Mouse (Mus musculus): ENCODE data around the gene Mtch1.
"Not testable (repeated sequence)": the region's sequence is repeated elsewhere in the genome, so short reads cannot be mapped to it uniquely, and the experiment has no call there.

Gene Mtch1

DNA sequence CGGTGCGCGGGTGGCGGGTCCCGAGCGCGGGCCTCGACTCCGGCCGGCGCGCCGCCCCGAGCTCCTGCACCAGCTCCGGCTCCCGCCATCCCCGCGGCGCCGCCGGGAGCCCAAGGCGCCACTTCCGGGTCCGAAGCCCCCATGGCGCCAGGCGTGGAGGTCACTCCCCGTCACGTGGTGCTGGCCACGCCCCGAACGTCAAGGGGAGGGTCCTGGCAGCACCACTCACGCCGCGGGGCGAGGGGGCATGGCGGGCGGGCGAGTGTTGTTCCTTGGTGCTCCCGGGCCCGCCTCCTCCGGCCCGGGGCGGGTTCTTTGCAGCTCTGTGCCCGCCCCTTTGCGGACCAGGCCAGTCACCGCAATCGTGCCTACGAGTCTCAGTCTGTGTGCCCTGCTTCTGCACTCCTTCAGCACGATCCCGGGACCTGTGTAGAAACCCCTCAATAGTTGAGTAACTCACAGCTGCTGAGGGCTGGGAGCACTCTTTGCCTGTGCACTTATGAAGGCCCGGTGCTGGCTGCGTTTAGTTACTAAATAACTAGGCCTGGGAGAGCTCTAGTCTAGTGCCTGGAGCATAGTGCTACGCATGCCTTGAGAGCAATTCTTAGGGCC, at the start of gene Mtch1:
TSS of gene Mtch1 (minus strand) at position 290 of the 612 bp plus-strand sequence.
- peak; percentile 100 for DNase-seq (ENCODE audit: low spot score in 2 of 2)

DNA sequence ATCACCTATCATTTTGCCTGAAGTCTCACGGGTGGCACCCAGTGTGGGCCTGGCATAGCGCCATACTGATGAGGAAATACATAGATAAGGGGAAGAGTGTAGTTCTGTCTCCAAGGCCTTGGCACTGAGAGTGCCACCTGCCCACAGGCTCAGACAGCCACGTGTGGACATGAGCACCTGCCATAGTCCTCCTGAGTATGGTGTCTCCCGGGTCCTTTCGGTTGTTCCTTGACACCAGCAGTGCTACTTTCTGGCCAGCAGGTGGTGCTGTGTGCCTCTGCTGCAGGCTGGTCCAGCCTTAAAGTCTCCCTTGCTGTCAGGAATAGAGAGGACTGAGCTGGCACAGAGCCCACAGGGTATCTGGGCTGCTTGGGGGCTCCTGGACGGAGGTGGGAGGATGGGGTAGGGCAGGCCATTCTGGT, 49.1 kb upstream of the Mtch1 start:
- DNase-seq (ENCODE audit: low spot score in 2 of 2), result peak; percentile 75 to 83

DNA sequence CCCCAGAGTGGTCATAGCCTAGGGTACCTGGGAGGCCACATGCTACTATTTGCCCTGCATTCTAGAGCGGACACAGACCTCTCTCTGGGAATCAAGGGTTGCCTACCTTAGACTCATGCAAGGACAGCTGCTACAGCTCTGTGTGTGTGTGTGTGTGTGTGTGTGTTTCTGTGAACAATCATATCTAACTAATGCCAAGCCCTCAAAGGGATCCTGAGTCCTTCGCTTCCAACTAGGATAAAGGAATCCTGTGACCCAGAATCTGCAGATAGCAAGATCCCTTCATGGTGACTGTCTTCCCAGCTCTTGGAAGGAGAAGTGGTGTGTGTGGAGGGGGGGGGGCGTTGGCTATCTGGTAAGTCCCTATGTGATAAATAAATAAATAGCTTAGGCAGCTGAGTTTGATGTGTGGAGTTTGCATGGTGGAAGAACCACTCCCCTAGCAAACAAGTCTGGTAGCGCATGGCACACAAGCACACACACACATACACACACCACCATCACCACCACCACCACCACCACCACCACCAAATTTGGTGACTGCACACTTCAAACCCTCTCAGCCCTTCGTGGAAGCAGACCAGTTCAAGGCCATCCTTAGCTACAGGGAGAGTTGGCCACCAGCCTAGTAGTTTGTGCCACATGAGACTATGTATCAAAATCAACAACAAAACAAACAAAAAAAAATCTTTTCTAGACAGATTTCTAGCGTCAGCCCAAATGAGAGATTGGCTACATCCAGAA, 48.5 kb upstream of the Mtch1 start:
- no peak for DNase-seq (ENCODE audit: low spot score in 2 of 2)

DNA sequence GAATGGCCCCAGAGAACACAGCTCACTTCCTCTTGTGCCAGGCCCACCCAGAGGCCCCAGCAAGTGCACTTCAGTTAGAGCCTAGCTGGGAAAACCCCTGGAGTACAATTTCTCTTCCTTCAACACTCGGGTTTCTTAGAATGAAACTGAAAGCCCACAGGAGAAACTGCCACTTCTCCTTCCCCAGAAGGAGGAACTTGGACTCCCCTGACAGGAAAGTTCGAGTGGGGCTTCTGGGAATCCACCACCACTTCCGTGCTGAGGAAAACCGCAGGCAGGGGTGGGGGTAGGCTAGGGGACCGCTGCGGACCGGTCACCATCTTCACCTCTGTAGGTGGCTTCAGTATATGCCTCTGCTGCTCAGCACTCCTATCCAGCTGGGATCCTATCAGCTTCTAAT, 47.6 kb upstream of the Mtch1 start:
- no peak for DNase-seq (ENCODE audit: low spot score in 2 of 2)

DNA sequence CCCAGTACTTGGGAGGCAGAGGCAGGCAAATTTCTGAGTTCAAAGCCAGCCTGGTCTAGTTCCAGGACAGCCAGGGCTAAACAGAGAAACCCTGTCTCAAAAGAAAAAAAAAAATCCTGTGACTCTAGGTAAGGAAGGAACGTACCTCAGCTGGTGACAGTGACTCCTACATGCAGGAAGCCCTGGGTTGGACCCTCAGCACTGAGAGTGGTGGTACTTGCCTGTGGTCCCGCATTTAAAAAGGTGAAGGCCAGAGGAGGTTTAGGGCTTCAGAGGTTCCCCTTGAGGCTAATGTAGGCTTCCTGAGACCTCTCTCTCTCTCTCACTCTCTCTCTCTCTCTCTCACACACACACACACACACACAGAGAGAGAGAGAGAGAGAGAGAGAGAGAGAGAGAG, 47.0 kb upstream of the Mtch1 start:
- not testable (repeated sequence) for DNase-seq (ENCODE audit: low spot score in 2 of 2)

DNA sequence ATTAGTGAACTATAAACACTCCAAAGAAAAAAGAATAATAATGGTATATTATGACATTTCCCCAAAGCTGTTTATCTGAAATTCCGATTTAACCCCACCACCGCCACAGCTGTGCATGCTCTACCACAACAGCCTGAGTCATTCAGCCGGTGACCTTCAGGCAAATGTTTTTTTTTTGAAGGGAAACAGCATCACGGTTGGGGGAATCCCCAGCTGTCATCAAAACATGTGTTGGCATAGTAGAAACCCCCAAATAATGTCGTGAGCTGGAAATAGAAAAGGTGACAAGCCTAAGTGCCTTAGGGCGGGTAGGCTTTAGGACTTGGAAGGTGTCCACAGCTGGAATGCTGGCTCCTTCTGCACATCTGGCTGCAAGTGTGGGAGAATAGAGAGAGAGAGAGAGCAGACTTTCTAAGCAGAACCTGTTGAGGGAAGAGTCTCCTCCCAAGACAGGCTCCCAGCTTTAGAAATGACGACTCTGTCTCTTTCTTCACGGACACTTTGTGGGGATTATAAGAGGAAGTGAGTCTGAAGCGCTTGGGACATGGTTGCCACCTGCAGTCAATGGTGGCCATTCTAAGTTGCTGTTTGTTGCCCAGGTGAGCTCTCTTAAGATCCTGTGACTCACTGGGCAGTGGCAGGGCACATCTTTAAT, 46.5 kb upstream of the Mtch1 start:
- no peak for DNase-seq (ENCODE audit: low spot score in 2 of 2)

DNA sequence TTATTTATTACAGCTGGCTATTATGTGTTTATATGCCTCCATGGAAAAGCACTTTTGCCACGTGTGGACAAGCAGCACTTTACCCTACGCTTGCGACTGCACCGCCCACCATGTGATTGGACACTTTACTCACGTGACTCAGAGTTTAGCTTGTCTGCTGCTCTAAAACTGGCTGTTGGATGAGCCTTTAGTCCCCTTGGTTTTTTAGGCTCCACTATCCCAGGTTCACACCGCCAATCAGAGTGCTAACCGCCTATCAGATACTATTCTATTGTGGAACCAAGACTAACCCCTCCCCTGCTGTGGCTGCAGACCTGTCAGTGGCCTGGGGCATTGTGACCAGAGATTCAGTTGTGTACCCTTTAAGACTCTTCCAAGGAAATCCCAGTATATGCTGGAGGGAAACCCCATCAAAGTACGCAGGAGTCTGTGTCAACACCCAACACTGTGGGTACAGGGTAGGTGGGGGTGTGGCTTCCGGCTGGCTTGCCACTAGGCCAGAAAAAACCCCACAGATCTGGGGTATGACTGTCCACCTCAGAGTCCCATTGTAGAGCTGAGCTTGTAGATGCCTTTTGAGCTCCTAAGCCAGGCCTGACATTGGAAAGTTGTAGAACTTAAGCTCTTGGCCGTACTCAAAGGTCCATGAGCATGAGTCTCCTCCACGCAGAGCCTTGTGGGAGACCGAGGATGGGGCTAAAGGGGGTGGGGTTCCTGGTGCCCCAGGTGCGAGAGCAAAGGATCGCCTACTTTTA, 45.8 kb upstream of the Mtch1 start:
- no peak for DNase-seq (ENCODE audit: low spot score in 2 of 2)

DNA sequence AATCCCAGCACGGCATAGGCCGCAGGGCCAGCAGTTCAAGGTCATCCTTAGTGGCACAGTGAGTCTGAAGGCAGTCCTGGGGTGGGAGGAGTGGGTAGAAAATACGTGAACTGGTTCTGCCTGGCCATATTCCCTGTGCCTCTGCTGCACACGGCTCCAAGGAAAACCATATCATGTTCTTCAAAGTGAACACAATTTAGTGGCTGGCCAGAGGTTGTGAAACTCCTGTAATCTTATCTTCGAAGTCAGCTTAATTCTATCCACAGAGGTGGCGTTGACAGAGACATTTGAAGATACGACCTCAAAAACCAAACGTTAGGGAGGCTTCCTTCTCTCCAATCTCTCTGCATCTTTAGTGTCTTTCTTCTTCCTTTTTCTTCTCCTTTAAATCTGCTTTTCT, 43.5 kb upstream of the Mtch1 start:
- DNase-seq (ENCODE audit: low spot score in 2 of 2), result no peak

DNA sequence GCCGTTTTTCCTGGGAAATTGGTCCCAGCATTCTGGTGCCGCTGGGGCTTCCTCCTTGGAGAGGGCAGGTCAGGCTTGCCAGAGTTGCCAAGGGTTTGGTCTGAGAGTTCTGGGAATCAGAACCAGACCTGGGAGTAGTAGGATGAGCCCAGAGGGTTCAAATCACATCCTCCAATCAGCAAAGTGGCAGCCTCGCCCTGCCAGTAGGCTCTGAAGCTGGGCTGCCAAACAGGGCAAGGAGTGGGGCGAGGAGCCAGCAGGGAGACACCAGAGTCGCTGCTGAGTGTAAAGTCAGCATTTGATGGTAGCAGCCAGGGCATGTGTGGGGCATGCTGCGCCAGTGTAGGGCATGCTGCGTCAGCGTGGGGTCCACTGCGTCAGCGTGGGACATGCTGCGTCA, 41.2 kb upstream of the Mtch1 start:
- peak in 1 of 2 experiments; percentile 63 for DNase-seq (ENCODE audit: low spot score in 2 of 2)

DNA sequence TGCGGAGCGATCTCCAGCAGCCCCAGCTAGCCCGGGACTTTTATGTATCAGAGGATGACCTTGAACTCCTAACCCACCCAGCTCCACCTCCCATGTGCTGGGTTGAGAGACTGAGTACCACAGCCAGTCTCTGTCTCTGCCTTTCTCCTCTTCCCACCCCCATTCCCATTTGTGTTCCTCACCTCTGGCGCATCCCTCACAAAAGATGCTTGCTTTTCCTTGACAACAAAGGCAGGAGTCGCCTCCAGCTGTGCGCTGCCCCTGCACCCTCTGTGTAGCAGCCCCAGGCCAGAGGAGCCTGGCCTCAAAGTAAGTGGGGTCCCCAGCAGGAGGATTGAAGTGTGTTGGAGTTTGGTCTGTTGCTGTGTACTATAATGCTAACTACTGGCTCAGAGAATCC, 38.0 kb upstream of the Mtch1 start:
- no peak for DNase-seq (ENCODE audit: low spot score in 2 of 2)

DNA sequence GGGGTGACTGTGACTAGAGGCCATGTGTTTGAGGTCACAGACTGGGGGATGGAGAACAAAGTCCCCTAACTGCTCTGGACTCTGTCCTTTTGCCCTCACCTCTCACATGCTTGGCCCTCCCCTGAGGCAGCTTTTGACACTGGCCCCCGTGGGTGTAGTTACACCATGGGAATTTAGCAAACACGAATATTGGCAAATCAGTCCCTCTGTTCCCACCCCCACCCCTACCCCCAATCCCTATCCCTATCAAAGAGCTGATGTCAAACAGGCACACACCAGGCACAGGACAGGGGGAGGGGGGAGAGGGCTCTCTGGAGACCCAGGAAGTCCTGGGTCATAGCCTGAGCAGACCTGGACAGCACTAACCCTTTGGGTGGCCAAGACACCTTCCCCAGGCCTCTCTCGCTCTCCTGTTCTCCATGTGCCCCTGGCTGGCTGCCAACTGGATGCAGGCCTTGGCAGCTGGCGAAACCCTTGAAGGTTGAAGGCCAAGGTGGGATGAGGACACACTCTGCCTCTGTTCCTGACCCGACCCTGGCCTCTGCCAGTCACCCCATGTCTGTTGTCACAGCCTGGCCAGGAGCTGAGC, 37.2 kb upstream of the Mtch1 start:
- DNase-seq (ENCODE audit: low spot score in 2 of 2), result peak in 1 of 2 experiments; percentile 53

DNA sequence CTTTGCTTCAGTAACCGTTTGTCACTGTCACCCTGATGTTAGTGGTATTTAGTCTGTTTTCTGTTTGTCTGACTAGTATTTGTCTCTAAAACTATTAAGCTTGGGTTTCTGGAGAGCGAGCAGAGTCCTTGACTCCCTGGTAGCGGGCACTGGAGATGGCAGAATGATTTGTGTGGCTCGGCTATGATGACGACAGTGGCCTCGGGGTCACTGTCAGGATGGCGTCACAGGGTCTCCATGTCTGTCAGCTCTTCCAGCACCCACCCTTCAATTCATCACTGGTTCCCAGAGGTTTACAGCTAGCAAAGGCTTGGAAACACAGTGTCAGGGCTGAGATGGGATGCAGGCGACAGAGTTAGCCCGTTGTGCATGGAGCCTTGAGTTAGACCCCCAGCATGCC, 36.2 kb upstream of the Mtch1 start:
- no peak for DNase-seq (ENCODE audit: low spot score in 2 of 2)

DNA sequence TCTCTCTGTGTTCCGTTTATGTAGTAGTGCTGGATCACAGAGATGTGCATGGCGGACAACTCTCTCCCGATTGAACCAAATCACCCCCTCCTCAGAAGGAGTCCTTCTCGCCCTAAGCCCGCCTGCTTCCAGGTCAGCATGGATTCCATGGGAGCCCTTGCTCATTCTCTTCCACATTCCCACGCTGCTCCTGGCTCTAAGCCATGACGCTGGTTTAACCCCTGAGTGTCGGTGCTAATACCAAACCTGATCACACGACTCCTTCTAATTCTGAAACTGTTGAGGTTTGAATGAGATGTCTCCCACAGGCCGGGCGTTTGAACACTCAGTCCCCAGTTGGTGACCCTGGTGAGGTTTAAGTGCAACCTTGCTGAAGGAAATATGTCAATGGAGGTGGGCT, 34.7 kb upstream of the Mtch1 start:
- DNase-seq (ENCODE audit: low spot score in 2 of 2), result no peak

DNA sequence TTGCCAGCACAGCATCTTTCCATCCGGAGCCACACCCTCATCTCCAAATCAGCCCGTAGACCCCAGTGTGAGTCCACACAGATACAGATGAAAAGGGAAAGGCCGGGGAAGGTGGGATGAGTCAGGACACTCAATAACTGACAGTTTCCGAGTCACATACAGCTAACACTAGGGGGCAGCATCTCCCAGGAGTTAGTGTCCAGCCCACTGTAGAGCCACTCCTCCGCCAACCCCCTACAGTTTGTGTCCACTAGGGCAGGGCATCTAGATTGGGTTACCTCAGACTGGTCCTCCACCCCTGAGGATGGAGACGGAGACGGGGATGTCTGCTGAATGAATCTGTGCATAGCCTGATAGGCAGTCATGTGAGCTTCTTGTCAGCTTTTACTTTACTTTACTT, 33.7 kb upstream of the Mtch1 start:
- DNase-seq (ENCODE audit: low spot score in 2 of 2), result peak in 1 of 2 experiments; percentile 67

DNA sequence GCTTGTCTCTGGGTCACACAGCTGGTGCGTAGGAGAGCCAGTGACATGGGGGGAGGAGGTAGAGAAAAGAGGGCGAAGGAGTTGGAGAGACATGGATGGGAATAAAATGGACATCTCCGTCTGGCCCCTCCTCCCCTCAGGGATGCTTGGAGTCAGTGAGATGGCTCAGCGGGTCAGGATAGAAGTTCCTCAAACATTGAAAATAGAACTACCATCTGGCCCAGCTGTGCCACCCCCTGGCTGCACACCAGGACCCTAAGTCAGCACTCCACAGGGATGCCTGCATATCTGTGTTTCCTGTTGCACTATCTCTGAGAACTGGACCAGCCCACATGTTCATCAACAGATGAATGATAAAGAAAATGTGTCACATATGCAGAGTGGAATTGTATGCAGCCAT, 32.5 kb upstream of the Mtch1 start:
- DNase-seq (ENCODE audit: low spot score in 2 of 2), result no peak

DNA sequence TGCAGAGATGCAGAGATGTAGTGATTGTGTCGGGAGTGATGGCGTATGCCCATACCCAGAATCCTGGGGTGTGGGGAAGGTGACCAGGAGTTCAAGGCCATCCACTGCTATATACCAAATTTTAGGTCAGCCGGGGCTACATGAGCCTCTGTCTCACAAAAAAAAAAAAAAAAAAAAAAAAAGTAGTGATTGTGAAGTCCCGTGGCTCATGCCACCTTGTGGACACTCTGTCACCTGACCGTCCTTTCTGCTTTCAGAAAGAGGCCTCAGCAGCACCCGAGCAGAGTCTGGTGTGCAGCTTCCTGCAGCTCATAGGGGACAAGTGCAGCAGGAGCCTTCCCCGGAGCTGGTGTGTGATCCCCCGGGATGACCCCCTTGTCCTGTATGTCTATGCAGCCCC, 30.3 kb upstream of the Mtch1 start:
- DNase-seq (ENCODE audit: low spot score in 2 of 2), result no peak

DNA sequence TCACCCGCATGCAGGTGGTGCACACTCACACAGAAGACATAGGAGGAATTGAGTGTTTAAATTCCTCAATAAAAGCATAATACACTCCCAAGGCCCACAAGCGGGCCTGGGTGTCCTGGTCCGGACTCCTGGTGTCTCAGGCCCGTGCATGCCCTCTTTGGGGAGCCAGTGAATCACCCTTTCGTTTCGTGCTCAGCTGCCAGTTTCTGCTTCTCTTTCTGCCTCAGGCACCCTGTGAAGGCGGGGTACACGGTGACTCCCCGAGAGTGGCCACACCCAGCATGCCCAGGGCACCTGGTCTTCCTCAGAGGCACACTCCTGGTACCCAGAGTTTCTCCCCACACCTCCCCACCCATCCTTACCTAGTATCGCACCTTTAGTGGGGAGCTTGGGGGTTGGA, 28.1 kb upstream of the Mtch1 start:
- DNase-seq (ENCODE audit: low spot score in 2 of 2), result peak; percentile 39 to 54

DNA sequence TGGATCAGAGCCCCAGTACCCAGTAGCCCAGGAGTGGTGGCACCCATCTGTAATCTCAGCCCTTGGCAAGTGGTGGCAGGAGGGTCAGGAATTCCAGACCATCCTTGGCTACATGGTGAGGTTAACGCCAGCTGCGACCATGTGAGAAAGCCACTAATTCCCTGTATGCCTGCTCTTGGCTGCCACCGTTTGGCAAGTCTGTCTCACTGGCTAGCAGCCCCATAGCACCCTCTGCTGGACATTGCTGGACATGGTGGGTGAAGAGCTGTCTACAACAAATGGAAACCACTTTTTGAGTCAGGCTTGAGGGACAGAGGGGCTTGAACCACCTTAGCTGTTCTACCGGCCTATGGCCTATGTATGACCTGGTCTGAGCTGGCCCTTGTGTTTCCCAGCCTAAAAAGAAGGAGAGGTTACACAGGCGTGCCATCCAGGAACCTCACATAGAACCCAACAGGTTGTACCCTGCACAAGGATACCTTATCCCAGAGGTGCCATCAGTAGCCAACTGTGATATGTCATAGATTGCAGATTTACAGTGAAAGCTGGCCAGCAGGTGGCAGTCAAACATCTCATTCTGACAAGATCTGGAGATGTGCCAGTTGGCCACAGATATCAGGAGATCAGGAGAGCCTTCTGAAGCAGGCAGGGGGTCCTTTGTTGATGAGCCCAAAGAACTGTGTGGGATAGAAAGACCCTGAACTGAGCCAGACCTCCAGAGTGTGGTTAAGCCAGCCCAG, 23.4 kb upstream of the Mtch1 start:
- DNase-seq (ENCODE audit: low spot score in 2 of 2), result peak; percentile 89 to 91

DNA sequence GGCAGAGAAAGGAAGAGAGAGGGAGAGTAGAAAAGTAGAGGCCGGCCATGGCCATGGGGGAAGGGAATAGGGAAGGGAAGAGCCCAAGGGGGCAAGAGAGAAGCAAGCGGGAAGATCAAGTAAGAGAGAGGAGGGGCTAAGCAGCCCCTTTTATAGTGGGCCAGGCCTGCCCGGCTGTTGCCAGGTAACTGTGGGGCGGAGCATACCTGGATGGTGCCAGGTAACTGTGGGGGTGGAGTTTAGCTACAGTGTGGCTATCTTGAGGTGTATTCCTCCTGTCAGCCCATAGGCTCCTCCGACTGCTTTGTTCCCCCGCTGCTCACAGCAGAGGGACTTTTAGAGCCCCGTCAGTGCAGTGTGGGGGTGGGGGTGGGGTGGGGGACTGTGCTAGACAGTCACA, 21.0 kb upstream of the Mtch1 start:
- DNase-seq (ENCODE audit: low spot score in 2 of 2), result no peak

DNA sequence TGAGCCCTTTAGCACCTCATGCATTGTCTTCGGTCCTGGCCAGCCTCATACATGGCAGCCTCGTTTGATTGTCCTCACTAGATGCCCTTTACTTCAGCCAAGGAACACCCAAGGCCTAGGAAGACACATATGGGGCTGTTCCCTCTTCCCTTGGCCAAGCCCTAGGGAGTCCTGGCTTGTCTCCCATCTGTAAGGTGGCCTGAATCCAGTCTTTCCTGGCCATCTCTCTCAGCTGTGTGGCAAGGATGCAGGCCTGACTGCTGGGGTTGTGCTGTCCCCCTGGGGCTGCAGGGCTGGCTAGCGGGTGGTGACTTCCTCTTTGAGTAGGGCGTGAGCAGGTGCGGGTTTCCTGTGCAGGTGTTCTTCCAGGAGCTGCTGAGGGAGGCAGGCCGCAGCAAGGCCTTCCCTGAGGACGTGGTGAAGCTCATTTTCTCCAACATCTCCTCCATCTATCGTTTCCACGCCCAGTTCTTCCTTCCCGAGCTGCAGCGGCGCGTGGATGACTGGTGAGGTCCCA, 17.4 kb upstream of the Mtch1 start:
- DNase-seq (ENCODE audit: low spot score in 2 of 2), result no peak

DNA sequence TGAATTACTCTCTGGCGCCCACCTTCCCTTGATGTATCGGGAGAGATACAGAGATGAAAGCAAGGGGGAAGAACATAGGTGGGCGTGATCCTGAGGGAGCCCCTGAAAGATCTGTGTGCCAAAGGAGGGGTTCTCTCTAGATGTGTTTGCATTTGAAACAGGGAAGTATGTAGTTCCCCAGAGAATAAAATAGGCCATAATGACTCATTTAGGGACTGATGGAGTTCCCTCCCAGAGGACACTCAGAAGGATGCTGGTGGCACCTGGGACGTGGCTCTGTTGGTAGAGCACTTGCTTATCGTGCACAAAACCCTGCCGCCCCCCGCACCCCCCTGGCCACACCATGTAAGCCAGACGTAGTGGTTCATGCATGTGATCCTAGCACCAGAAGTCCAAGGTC, 15.4 kb upstream of the Mtch1 start:
- DNase-seq (ENCODE audit: low spot score in 2 of 2), result no peak
